Mouse (Mus musculus): ENCODE results near the gene Olfr104-ps. TPM values are rescaled to one million over a fixed set of nuclear protein-coding genes. Genes with fewer than 3 reads are reported as not detected.

Gene Olfr104-ps
- not detected in 2 replicates for polyA plus RNA-seq (2015; fragmentation: Nextera tagmentation; extraction: Ambion mirVana)

DNA sequence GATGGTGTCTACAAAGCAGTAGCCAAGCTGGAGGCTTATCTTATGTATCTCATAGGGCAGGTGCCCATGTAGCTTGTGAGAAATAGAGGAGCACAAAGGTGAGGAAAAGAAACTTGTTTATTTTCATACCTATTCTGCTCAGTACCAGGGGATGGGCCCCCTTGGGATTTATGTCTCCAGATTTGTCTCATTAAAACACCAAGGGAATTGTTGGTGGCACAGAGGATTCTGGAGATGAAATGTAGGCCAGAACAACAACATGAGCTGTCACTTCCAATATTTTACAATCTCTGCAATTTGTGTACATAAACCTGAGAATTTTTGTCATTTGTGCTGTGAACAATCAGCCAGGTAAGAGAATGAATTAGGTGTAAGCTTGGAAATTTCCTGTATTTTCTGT is at the start of gene Olfr104-ps:
Gene Olfr104-ps, plus strand, starts transcription at position 301 of the 400 bp plus-strand sequence.
- no peaks in the 10 kb centered on the region for H3K4me1 ChIP-seq
- H3K36me3 ChIP-seq, result no peaks in the 10 kb centered on the region
- H3K27me3 ChIP-seq, result no peaks in the 10 kb centered on the region
- no peak within 1 kb of the TSS for H3K9ac ChIP-seq (replicated peaks)
- H3K27ac ChIP-seq (replicated peaks), result no peak within 1 kb of the TSS
- H3K4me2 ChIP-seq (replicated peaks), result no peak within 1 kb of the TSS
- H3K4me3 ChIP-seq, result no peak within 1 kb of the TSS
- H3K9me3 ChIP-seq, result no peaks in the 10 kb centered on the region
- no peak for ATAC-seq (replicated peaks)

DNA sequence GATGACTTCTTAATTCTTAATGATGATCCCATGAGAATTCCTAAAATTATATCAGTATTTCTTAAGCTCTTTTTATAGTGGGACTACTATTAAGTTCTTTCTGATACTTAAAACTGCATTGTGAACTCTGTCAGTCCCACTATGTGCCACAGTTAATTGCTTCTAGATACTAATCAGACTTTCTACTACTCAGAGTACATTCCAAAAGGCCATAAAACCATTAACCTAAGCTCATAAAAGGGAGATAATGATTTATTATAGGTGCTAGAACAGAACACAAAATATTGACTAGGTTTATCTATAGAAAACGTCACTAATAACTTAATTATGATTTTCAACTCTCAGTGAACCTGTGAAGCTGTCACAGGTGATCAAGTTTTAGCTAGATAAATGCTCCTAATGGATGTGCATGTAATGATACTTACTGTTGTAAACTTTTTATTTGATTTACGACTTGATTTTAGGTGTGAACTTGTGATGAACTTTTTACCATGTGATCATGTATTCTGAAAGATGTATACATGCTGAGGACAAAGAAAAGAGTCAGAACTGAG is 49.2 kb upstream of the Olfr104-ps start:
- Histone ChIP-seq H3K36me3 (no peaks in the 10 kb centered on the region), H3K4me3 (no peak overlapping the region), H3K9me3 (no peaks in the 10 kb centered on the region), H3K27ac (replicated peaks) (no peak overlapping the region), H3K27me3 (no peaks in the 10 kb centered on the region), H3K4me2 (replicated peaks) (no peak overlapping the region), H3K9ac (replicated peaks) (no peak overlapping the region), H3K4me1 (no peaks in the 10 kb centered on the region)
- 61% methylated on average over 2 of the region's 2 CpGs for WGBS
- ATAC-seq (replicated peaks), result no peak

DNA sequence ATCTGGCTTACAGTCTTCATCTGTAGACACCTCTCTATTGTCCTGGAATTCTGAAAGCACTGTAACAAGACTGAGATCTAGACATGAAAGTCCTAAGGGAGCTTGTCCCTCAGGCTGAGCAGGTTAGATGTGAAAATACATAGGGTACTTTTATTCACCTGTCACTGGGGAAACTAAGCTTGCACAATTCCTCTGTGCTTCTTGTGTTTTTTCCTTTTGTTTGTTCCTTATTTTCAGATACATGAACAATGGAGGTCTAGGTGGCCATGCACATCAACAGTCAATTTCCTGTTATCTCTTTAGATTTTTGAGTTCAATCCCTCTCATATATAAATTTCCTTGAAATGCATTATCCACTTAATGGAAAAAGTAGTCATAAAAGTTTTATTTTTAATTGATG is 42.4 kb upstream of the Olfr104-ps start, which contains the start of gene Olfr102:
Gene Olfr102, minus strand, starts transcription at position 101 of the 400 bp plus-strand sequence.
- Histone ChIP-seq H3K27me3 (no peaks in the 10 kb centered on the region), H3K36me3 (no peaks in the 10 kb centered on the region), H3K9ac (replicated peaks) (no peak within 1 kb of the TSS), H3K27ac (replicated peaks) (no peak within 1 kb of the TSS), H3K4me1 (no peaks in the 10 kb centered on the region), H3K9me3 (no peaks in the 10 kb centered on the region), H3K4me3 (no peak within 1 kb of the TSS), H3K4me2 (replicated peaks) (no peak within 1 kb of the TSS)
- ATAC-seq (replicated peaks), result no peak

- Histone ChIP-seq H3K9ac (replicated peaks) (no peak within 1 kb of the TSS), H3K4me1 (no peaks in the 10 kb centered on the region), H3K4me2 (replicated peaks) (no peak within 1 kb of the TSS), H3K27ac (replicated peaks) (no peak within 1 kb of the TSS), H3K4me3 (no peak within 1 kb of the TSS), H3K9me3 (no peaks in the 10 kb centered on the region), H3K27me3 (no peaks in the 10 kb centered on the region), H3K36me3 (no peaks in the 10 kb centered on the region)
- 91% methylated on average over 2 of the region's 2 CpGs for WGBS
- no peak for ATAC-seq (replicated peaks)
These were observed 19.8 kb upstream of the Olfr104-ps start, which contains the start of gene Olfr103 for GRCm38 (mm10) chr17:37339598-37339997. TSS of gene Olfr103 (minus strand) at chr17:37339698.

- Histone ChIP-seq H3K4me3 (no peak within 1 kb of the TSS), H3K4me2 (replicated peaks) (no peak within 1 kb of the TSS), H3K9me3 (no peaks in the 10 kb centered on the region), H3K4me1 (no peaks in the 10 kb centered on the region), H3K27ac (replicated peaks) (no peak within 1 kb of the TSS), H3K36me3 (no peaks in the 10 kb centered on the region), H3K9ac (replicated peaks) (no peak within 1 kb of the TSS), H3K27me3 (no peaks in the 10 kb centered on the region)
- no peak for ATAC-seq (replicated peaks)
These were observed 19.4 kb downstream of the Olfr104-ps start, which contains the start of gene Olfr105-ps for GRCm38 (mm10) chr17:37378733-37379132. TSS of gene Olfr105-ps (plus strand) at chr17:37379033.

GRCm38 (mm10) chr17:37390093-37390492 is 30.7 kb downstream of the Olfr104-ps start, which contains the start of gene Olfr106-ps:
TSS of gene Olfr106-ps (plus strand) at chr17:37390393.
- H3K4me3 ChIP-seq, result no peak within 1 kb of the TSS
- no peaks in the 10 kb centered on the region for H3K27me3 ChIP-seq
- H3K9me3 ChIP-seq, result no peaks in the 10 kb centered on the region
- WGBS, result 86% methylated on average over 1 of the region's 1 CpGs
- no peak within 1 kb of the TSS for H3K27ac ChIP-seq (replicated peaks)
- no peaks in the 10 kb centered on the region for H3K36me3 ChIP-seq
- H3K4me2 ChIP-seq (replicated peaks), result no peak within 1 kb of the TSS
- no peak for ATAC-seq (replicated peaks)
- no peaks in the 10 kb centered on the region for H3K4me1 ChIP-seq
- no peak within 1 kb of the TSS for H3K9ac ChIP-seq (replicated peaks)

- Histone ChIP-seq H3K9me3 (no peaks in the 10 kb centered on the region), H3K4me1 (no peaks in the 10 kb centered on the region), H3K9ac (replicated peaks) (no peak within 1 kb of the TSS), H3K36me3 (no peaks in the 10 kb centered on the region), H3K27ac (replicated peaks) (no peak within 1 kb of the TSS), H3K4me2 (replicated peaks) (no peak within 1 kb of the TSS), H3K4me3 (no peak within 1 kb of the TSS), H3K27me3 (no peaks in the 10 kb centered on the region)
- no peak for ATAC-seq (replicated peaks)
- WGBS, result 86% methylated on average over 3 of the region's 3 CpGs
These were observed 39.5 kb downstream of the Olfr104-ps start, which contains the start of gene Olfr107 for GRCm38 (mm10) chr17:37398926-37399325. TSS of gene Olfr107 (plus strand) at chr17:37399226.

GRCm38 (mm10) chr17:37413380-37413779 is 54.0 kb downstream of the Olfr104-ps start:
- Histone ChIP-seq H3K27me3 (no peaks in the 10 kb centered on the region), H3K27ac (replicated peaks) (no peak overlapping the region), H3K9me3 (no peaks in the 10 kb centered on the region), H3K4me2 (replicated peaks) (no peak overlapping the region), H3K4me3 (no peak overlapping the region), H3K9ac (replicated peaks) (no peak overlapping the region), H3K4me1 (no peaks in the 10 kb centered on the region), H3K36me3 (no peaks in the 10 kb centered on the region)
- no peak for ATAC-seq (replicated peaks)

Other genes with a start within 250 kb of the Olfr104-ps start
- gene Olfr92, start 239.5 kb upstream of the Olfr104-ps start, polyA plus RNA-seq (2015; fragmentation: Nextera tagmentation; extraction: Ambion mirVana), result not detected in 2 replicates
- not detected in 2 replicates for gene Olfr93, start 198.1 kb upstream of the Olfr104-ps start, polyA plus RNA-seq (2015; fragmentation: Nextera tagmentation; extraction: Ambion mirVana)
- gene Ubd, start 165.7 kb upstream of the Olfr104-ps start, polyA plus RNA-seq (2015; fragmentation: Nextera tagmentation; extraction: Ambion mirVana), result not detected in 2 replicates
- not detected in 2 replicates for gene Olfr94, start 158.6 kb upstream of the Olfr104-ps start, polyA plus RNA-seq (2015; fragmentation: Nextera tagmentation; extraction: Ambion mirVana)
- not detected in 2 replicates for gene Olfr95, start 146.5 kb upstream of the Olfr104-ps start, polyA plus RNA-seq (2015; fragmentation: Nextera tagmentation; extraction: Ambion mirVana)
- gene Olfr96, start 139.4 kb upstream of the Olfr104-ps start, polyA plus RNA-seq (2015; fragmentation: Nextera tagmentation; extraction: Ambion mirVana), result not detected in 2 replicates
- gene Olfr97, start 122.3 kb upstream of the Olfr104-ps start, polyA plus RNA-seq (2015; fragmentation: Nextera tagmentation; extraction: Ambion mirVana), result not detected in 2 replicates
- gene Olfr98, start 95.8 kb upstream of the Olfr104-ps start, polyA plus RNA-seq (2015; fragmentation: Nextera tagmentation; extraction: Ambion mirVana), result not detected in 2 replicates
- 0.61 and 1.0 TPM in 2 replicates for gene H2-M3, start 89.4 kb upstream of the Olfr104-ps start, polyA plus RNA-seq (2015; fragmentation: Nextera tagmentation; extraction: Ambion mirVana)
- gene Olfr99, start 76.1 kb upstream of the Olfr104-ps start, polyA plus RNA-seq (2015; fragmentation: Nextera tagmentation; extraction: Ambion mirVana), result not detected in 2 replicates
- gene Olfr101, start 55.3 kb upstream of the Olfr104-ps start, polyA plus RNA-seq (2015; fragmentation: Nextera tagmentation; extraction: Ambion mirVana), result not detected in 2 replicates
- gene Olfr102, start 42.5 kb upstream of the Olfr104-ps start, polyA plus RNA-seq (2015; fragmentation: Nextera tagmentation; extraction: Ambion mirVana), result not detected in 2 replicates
- gene Olfr103, start 19.9 kb upstream of the Olfr104-ps start, polyA plus RNA-seq (2015; fragmentation: Nextera tagmentation; extraction: Ambion mirVana), result not detected in 2 replicates
- gene Olfr105-ps, start 19.5 kb downstream of the Olfr104-ps start, polyA plus RNA-seq (2015; fragmentation: Nextera tagmentation; extraction: Ambion mirVana), result not detected in 2 replicates
- not detected in 2 replicates for gene Olfr106-ps, start 30.8 kb downstream of the Olfr104-ps start, polyA plus RNA-seq (2015; fragmentation: Nextera tagmentation; extraction: Ambion mirVana)
- not detected in 2 replicates for gene Olfr107, start 39.6 kb downstream of the Olfr104-ps start, polyA plus RNA-seq (2015; fragmentation: Nextera tagmentation; extraction: Ambion mirVana)
- not detected in 2 replicates for gene Olfr108, start 85.9 kb downstream of the Olfr104-ps start, polyA plus RNA-seq (2015; fragmentation: Nextera tagmentation; extraction: Ambion mirVana)
- not detected in 2 replicates for gene Olfr109, start 99.3 kb downstream of the Olfr104-ps start, polyA plus RNA-seq (2015; fragmentation: Nextera tagmentation; extraction: Ambion mirVana)
- not detected in 2 replicates for gene H2-M2, start 124.0 kb downstream of the Olfr104-ps start, polyA plus RNA-seq (2015; fragmentation: Nextera tagmentation; extraction: Ambion mirVana)
- gene Olfr110, start 132.9 kb downstream of the Olfr104-ps start, polyA plus RNA-seq (2015; fragmentation: Nextera tagmentation; extraction: Ambion mirVana), result not detected in 2 replicates
- gene Olfr111, start 148.4 kb downstream of the Olfr104-ps start, polyA plus RNA-seq (2015; fragmentation: Nextera tagmentation; extraction: Ambion mirVana), result not detected in 2 replicates
- not detected in 2 replicates for gene Olfr112, start 209.9 kb downstream of the Olfr104-ps start, polyA plus RNA-seq (2015; fragmentation: Nextera tagmentation; extraction: Ambion mirVana)
- not detected in 2 replicates for gene Olfr113, start 218.1 kb downstream of the Olfr104-ps start, polyA plus RNA-seq (2015; fragmentation: Nextera tagmentation; extraction: Ambion mirVana)
- gene Olfr114, start 233.2 kb downstream of the Olfr104-ps start, polyA plus RNA-seq (2015; fragmentation: Nextera tagmentation; extraction: Ambion mirVana), result not detected in 2 replicates